Mouse (Mus musculus) gastrocnemius, postnatal 4 days (tissue): ENCODE results near the gene Eya4. TPM values are rescaled to one million over a fixed set of nuclear protein-coding genes. Genes with fewer than 3 reads are reported as not detected.

ENCODE experiments used
- DNase-seq, 2 experiments: peaks; one replicate each; pipeline ENCODE4 v3.0.0; 2021 to 2022; ENCODE audit warnings: low spot score in 2 of 2, mixed read lengths in 2 of 2
- total RNA-seq, 2 experiments: library from RNA; stranded (reverse); gene quantifications; 2 replicates each; pipeline ENCODE4 v1.2.3; 2021

Gene Eya4
- total RNA-seq, 2 experiments from 2014 or later: 41.5 to 46.2 TPM

GRCm38 (mm10) chr10:23159844-23160243, 190.7 kb downstream of the Eya4 start:
- DNase-seq: no peak

- no peak for DNase-seq
These were observed 191.4 kb downstream of the Eya4 start for GRCm38 (mm10) chr10:23159138-23159537.

GRCm38 (mm10) chr10:23156866-23157625, 193.5 kb downstream of the Eya4 start:
- DNase-seq: no peak

- no peak for DNase-seq
These were observed 200.2 kb downstream of the Eya4 start for GRCm38 (mm10) chr10:23150401-23150800.

GRCm38 (mm10) chr10:23144616-23145015, 206.0 kb downstream of the Eya4 start:
- no peak for DNase-seq

- DNase-seq: no peak
These were observed 222.6 kb downstream of the Eya4 start for GRCm38 (mm10) chr10:23127947-23128346.

GRCm38 (mm10) chr10:23127151-23127550, 223.4 kb downstream of the Eya4 start:
- DNase-seq: no peak

- DNase-seq: no peak
These were observed 224.1 kb downstream of the Eya4 start for GRCm38 (mm10) chr10:23126529-23126928.

GRCm38 (mm10) chr10:23120437-23120836, 230.1 kb downstream of the Eya4 start:
- DNase-seq: no peak

- DNase-seq: peak; percentile 51 to 57
These were observed 233.7 kb downstream of the Eya4 start for GRCm38 (mm10) chr10:23116786-23117410.

- DNase-seq: no peak
These were observed 234.5 kb downstream of the Eya4 start for GRCm38 (mm10) chr10:23116063-23116462.

- DNase-seq: no peak
These were observed 235.3 kb downstream of the Eya4 start for GRCm38 (mm10) chr10:23115321-23115720.

GRCm38 (mm10) chr10:23108122-23108521, 242.5 kb downstream of the Eya4 start:
- DNase-seq: no peak

GRCm38 (mm10) chr10:23092517-23092916, 258.1 kb downstream of the Eya4 start:
- DNase-seq: peak in 1 of 2 experiments; percentile 16

- no peak for DNase-seq
These were observed 259.0 kb downstream of the Eya4 start for GRCm38 (mm10) chr10:23091552-23091951.

GRCm38 (mm10) chr10:23090323-23090722, 260.3 kb downstream of the Eya4 start:
- no peak for DNase-seq

- no peak for DNase-seq
These were observed 261.3 kb downstream of the Eya4 start for GRCm38 (mm10) chr10:23089271-23089670.

- no peak for DNase-seq
These were observed 261.8 kb downstream of the Eya4 start for GRCm38 (mm10) chr10:23088764-23089163.

GRCm38 (mm10) chr10:23086352-23087215, 264.0 kb downstream of the Eya4 start:
- DNase-seq: peak in 1 of 2 experiments; percentile 56

GRCm38 (mm10) chr10:23081548-23081828, 269.1 kb downstream of the Eya4 start:
- DNase-seq: no peak

- peak; percentile 79 to 80 for DNase-seq
These were observed 269.6 kb downstream of the Eya4 start for GRCm38 (mm10) chr10:23080749-23081547.
